Mouse (Mus musculus) heart, adult 2 months (tissue): Measurements from ENCODE around the gene Rab5c. TPM values are rescaled to one million over a fixed set of nuclear protein-coding genes. Genes with fewer than 3 reads are reported as not detected.

Source experiments
- DNase-seq, 2 experiments: peaks; one replicate each; pipeline ENCODE4 v3.0.0; 2021
- H3K27ac ChIP-seq: fragments of 200-600 bp; 2 replicates; pipeline ENCODE4 v1.8.1; 2022
- H3K27me3 ChIP-seq: fragments of 200-500 bp; 2 replicates; pipeline ENCODE4 v1.6.1; 2012; ENCODE audit warnings: mild to moderate bottlenecking, low read length, inconsistent platforms, mixed read lengths; ENCODE audit not compliant: control insufficient read depth, insufficient read depth
- H3K36me3 ChIP-seq: fragments of 200-500 bp; 2 replicates; pipeline ENCODE4 v1.6.1; 2012; ENCODE audit warnings: low read length, inconsistent platforms; ENCODE audit not compliant: control insufficient read depth, insufficient read depth
- H3K4me1 ChIP-seq: fragments of 200-500 bp; 2 replicates; pipeline ENCODE4 v1.6.1; 2011; ENCODE audit warnings: low read length; ENCODE audit not compliant: control insufficient read depth, insufficient read depth
- H3K4me3 ChIP-seq: fragments of 200-600 bp; 2 replicates; pipeline ENCODE4 v1.8.1; 2022
- H3K79me2 ChIP-seq: fragments of 200-500 bp; replicated peaks from 2 replicates; pipeline ENCODE4 v1.6.1; 2012; ENCODE audit warnings: mild to moderate bottlenecking, inconsistent platforms, low read length, moderate library complexity, mixed read lengths; ENCODE audit not compliant: control insufficient read depth, insufficient read depth
- H3K9ac ChIP-seq: fragments of 200-500 bp; 2 replicates; pipeline ENCODE4 v1.6.1; 2012; ENCODE audit warnings: low read depth, mild to moderate bottlenecking, control low read depth, inconsistent platforms, low read length, mixed read lengths
- CTCF ChIP-seq: fragments of 200-600 bp; IDR thresholded peaks from 2 replicates; pipeline ENCODE4 v1.8.1; 2022; ENCODE audit warnings: antibody characterized with exemption, mild to moderate bottlenecking, moderate library complexity
- EP300 ChIP-seq: fragments of 200-500 bp; IDR thresholded peaks from 2 replicates; pipeline ENCODE4 v1.6.1; 2011; ENCODE audit warnings: low read depth, low read length, control low read depth; ENCODE audit not compliant: insufficient read depth
- POLR2A ChIP-seq: fragments of 200-500 bp; IDR thresholded peaks from 2 replicates; pipeline ENCODE4 v1.6.1; 2011; ENCODE audit warnings: mild to moderate bottlenecking, low read depth, low read length, control low read depth; ENCODE audit not compliant: insufficient read depth
- WGBS: fragments of 180-500 bp; shearing (Covaris S2); methylation state at CpG from one replicate; pipeline ENCODE4 v1.1.7; 2018; 5-methylcytosine and 5-hydroxymethylcytosine counted together
- intact Hi-C: fragments of 180-260 bp; cut with DNase I; formaldehyde crosslinking; loops from one replicate; pipeline ENCODE4 v1.15.1; 2025
- polyA plus RNA-seq: library from polyadenylated mRNA; depleted of rRNA; stranded (reverse); fragments of >200 nt; gene quantifications from 2 replicates; pipeline ENCODE4 v1.2.3, GENCODE M21; 2012
- total RNA-seq, 2 experiments: library from RNA; stranded (reverse); gene quantifications; 2 replicates each; pipeline ENCODE4 v1.2.3; 2021

Rab5c gene
- total and polyA plus RNA-seq, 3 experiments = 53.0 to 69.3 (median 56.3) TPM

DNA sequence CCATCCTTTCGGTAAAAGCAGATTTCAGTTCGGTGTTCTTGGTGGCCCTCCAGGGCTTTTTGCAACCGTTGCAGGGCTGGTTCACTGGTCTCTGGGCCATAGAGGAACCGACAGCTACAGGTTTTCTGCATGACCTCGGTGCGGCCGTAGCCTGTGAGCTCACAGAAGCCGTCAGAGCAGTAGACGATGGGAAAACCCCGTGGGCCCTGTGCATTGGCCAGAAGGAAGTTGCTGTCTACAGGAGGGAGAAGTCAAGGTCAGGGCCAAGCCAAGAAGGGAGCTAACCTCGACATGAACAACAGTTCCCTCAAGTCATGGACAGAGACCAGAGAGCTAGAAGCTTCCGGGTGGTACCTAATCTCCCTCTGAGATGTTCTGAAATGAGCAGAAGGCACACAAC, 19.6 kb upstream of the Rab5c start:
- Histone ChIP-seq H3K79me2 (no peaks in the 10 kb centered on the region), H3K36me3 (no peaks in the 10 kb centered on the region), H3K27ac (no peak overlapping the region), H3K4me3 (no peak overlapping the region), H3K9ac (no peak overlapping the region), H3K27me3 (peaks cover 10% of the 10 kb centered on the region), H3K4me1 (peaks cover 1% of the 10 kb centered on the region; the same call in 1 of the 2 replicates)
- TF ChIP-seq EP300 = no peak
- TF ChIP-seq POLR2A = no peak
- TF ChIP-seq CTCF = no peak
- DNase-seq = no peak
- intact Hi-C loops = no loop called here
- WGBS = 74% methylated on average over 12 of the region's 12 CpGs

GRCm38 (mm10) chr11:100756476-100756875, 18.5 kb upstream of the Rab5c start:
- no peak for DNase-seq
- peaks cover 10% of the 10 kb centered on the region for H3K27me3 ChIP-seq
- intact Hi-C loops = no loop called here

DNA sequence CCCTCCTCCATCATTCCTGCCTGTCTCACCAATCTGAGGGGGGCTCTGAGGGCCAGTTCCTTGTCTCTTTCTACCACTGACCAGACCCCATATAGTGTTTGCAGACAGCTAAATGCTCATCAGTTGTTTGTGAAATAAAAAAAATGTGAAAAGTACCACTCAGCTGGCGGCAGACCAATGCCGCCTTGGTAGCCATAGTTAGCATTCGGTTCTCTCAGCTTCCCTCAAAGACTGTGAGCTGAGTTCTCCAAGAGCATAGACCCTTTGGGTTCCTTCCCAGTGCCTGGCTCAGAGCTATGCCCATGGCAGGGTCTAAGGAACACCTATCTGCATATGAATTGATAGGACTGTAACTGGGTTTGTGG, 16.7 kb upstream of the Rab5c start:
- no peaks in the 10 kb centered on the region for H3K79me2 ChIP-seq
- no peak overlapping the region for H3K27ac ChIP-seq
- H3K27me3 ChIP-seq = peaks cover 8% of the 10 kb centered on the region
- no peaks in the 10 kb centered on the region for H3K4me1 ChIP-seq
- no peaks in the 10 kb centered on the region for H3K36me3 ChIP-seq
- intact Hi-C loops = no loop called here
- no peak overlapping the region for H3K4me3 ChIP-seq
- no peak overlapping the region for H3K9ac ChIP-seq
- 82% methylated on average over 3 of the region's 3 CpGs for WGBS
- TF ChIP-seq POLR2A = no peak
- no peak for TF ChIP-seq CTCF
- TF ChIP-seq EP300 = no peak
- DNase-seq = no peak

More at GRCm38 (mm10) chr11:100756476-100756875, 18.5 kb upstream of the Rab5c start:
- Histone ChIP-seq H3K79me2 (no peaks in the 10 kb centered on the region), H3K9ac (no peak overlapping the region), H3K4me3 (no peak overlapping the region), H3K4me1 (peaks cover 1% of the 10 kb centered on the region; the same call in 1 of the 2 replicates), H3K27ac (no peak overlapping the region), H3K36me3 (no peaks in the 10 kb centered on the region)
- no peak for TF ChIP-seq CTCF
- TF ChIP-seq EP300 = no peak
- TF ChIP-seq POLR2A = no peak
- 54% methylated on average over 6 of the region's 6 CpGs for WGBS

- no peaks in the 10 kb centered on the region for H3K79me2 ChIP-seq
- intact Hi-C loops = no loop called here
- peaks cover 3% of the 10 kb centered on the region for H3K27me3 ChIP-seq
- H3K4me3 ChIP-seq = no peak overlapping the region
- TF ChIP-seq POLR2A (no peak), EP300 (no peak), CTCF (no peak)
- H3K9ac ChIP-seq = no peak overlapping the region
- WGBS = 67% methylated on average over 12 of the region's 12 CpGs
- H3K4me1 ChIP-seq = no peaks in the 10 kb centered on the region
- no peaks in the 10 kb centered on the region for H3K36me3 ChIP-seq
- no peak for DNase-seq
- H3K27ac ChIP-seq = no peak overlapping the region
Measured at GRCm38 (mm10) chr11:100754021-100754692, 16.1 kb upstream of the Rab5c start.

GRCm38 (mm10) chr11:100752294-100752693, 14.3 kb upstream of the Rab5c start:
- H3K27me3 ChIP-seq = no peaks in the 10 kb centered on the region
- H3K36me3 ChIP-seq = no peaks in the 10 kb centered on the region
- no peak overlapping the region for H3K4me3 ChIP-seq
- 42% methylated on average over 10 of the region's 10 CpGs for WGBS
- intact Hi-C loops = no loop called here
- no peak overlapping the region for H3K27ac ChIP-seq
- DNase-seq = no peak
- no peaks in the 10 kb centered on the region for H3K4me1 ChIP-seq
- no peak overlapping the region for H3K9ac ChIP-seq
- TF ChIP-seq CTCF = no peak
- TF ChIP-seq POLR2A = no peak
- no peak for TF ChIP-seq EP300
- H3K79me2 ChIP-seq = no peaks in the 10 kb centered on the region

DNA sequence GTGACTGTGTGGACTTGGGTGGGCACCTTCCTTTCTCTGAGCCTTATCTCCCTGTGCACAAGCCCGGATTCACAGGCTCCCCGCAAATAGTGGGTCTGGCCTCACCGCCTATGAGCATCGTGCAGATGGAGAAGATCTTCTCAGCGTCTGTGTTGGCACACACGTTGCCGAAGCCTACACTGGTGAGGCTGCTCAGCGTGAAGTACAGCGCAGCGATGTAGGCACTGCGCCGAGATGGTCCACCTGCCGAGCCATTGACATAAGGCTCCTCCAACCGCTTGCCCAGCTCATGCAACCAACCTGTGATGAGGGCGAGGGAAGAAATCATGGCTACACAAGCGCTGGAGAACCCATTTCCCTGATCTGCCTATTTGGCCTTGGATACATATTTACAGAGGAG, 12.1 kb upstream of the Rab5c start:
- H3K4me3 ChIP-seq = no peak overlapping the region
- TF ChIP-seq POLR2A = no peak
- TF ChIP-seq CTCF = no peak
- no peak for TF ChIP-seq EP300
- no peak overlapping the region for H3K9ac ChIP-seq
- no peaks in the 10 kb centered on the region for H3K27me3 ChIP-seq
- H3K4me1 ChIP-seq = no peaks in the 10 kb centered on the region
- H3K79me2 ChIP-seq = no peaks in the 10 kb centered on the region
- 87% methylated on average over 16 of the region's 16 CpGs for WGBS
- H3K36me3 ChIP-seq = no peaks in the 10 kb centered on the region
- intact Hi-C loops = no loop called here
- H3K27ac ChIP-seq = no peak overlapping the region
- DNase-seq = no peak
